In genomic region chr9:107645577-107645976, GRCm38 (mm10) we compare ENCODE assay signal across 9 mouse cellular contexts. TPM values are rescaled to one million over a fixed set of nuclear protein-coding genes. Genes with fewer than 3 reads are reported as not detected.
DNase-seq lines count a peak whose midpoint lies in the region; ATAC-seq and TF ChIP-seq lines count a peak whose summit lies in the region.
"Had no signal": no experiment of that assay in that cellular context is flagged by ENCODE, and none has a peak within 500 bp of the region (broad histone marks: within the 10 kb centered on the region; RNA-seq: fewer than 3 reads in every experiment).

No protein-coding gene starts in this region.

- DNase-seq in B cell, adult 2 months = peak; percentile 88
- peak; percentile 73 for DNase-seq in T-cell, adult 2 months (ENCODE audit: low spot score)
- peak; percentile 63 to 69 for DNase-seq in gastrocnemius, postnatal 36 days
- peak; percentile 83 for DNase-seq in kidney, adult 18-20 months
- DNase-seq in liver, embryonic 14.5 days (ENCODE audit: low read depth in 3 of 3, low spot score in 3 of 3) = peak in 2 of 3 experiments; percentile 64 to 72
- DNase-seq in neural tube, embryonic 10.5 days (ENCODE audit: extremely low spot score, low spot score) = peak; percentile 88
- DNase-seq in stomach, postnatal 0 days (ENCODE audit: low spot score) = peak; percentile 78

- TF ChIP-seq EP300 in liver, embryonic 14.5 days (IDR thresholded peaks at IDR 0.05; ENCODE audit: low read depth) = no peak
- no peak for TF ChIP-seq EP300 in stomach, postnatal 0 days (optimal IDR thresholded peaks at IDR 0.05)

- H3K4me3 ChIP-seq in liver, embryonic 14.5 days (ENCODE audit: insufficient read depth in 1 of 2, low read depth in 2 of 2, low read length in 2 of 2) = no peak overlapping the region
- no peak overlapping the region for H3K4me3 ChIP-seq in stomach, postnatal 0 days (ENCODE audit: low read depth, low read length)

- peak; percentile 99 for TF ChIP-seq CTCF in liver, embryonic 14.5 days (IDR thresholded peaks at IDR 0.05; ENCODE audit: low read depth)
- TF ChIP-seq CTCF in stomach, postnatal 0 days (IDR thresholded peaks at IDR 0.05; ENCODE audit: low read depth) = peak; percentile 99

- H3K27me3 ChIP-seq in liver, embryonic 14.5 days (ENCODE audit: control insufficient read depth, insufficient read depth, low read length) = no peaks in the 10 kb centered on the region
- no peaks in the 10 kb centered on the region for H3K27me3 ChIP-seq in stomach, postnatal 0 days (ENCODE audit: control insufficient read depth, insufficient read depth, low read length)

- H3K36me3 ChIP-seq in liver, embryonic 14.5 days (replicated peaks; ENCODE audit: control insufficient read depth, insufficient read depth, low read depth) = no peaks in the 10 kb centered on the region
- no peaks in the 10 kb centered on the region for H3K36me3 ChIP-seq in stomach, postnatal 0 days (ENCODE audit: control insufficient read depth, insufficient read depth, low read length)

- ATAC-seq in common myeloid progenitor, adult 5-6 weeks (replicated peaks; ENCODE audit: low read depth, poor library complexity, severe bottlenecking) = peak; percentile 73
- ATAC-seq in liver, embryonic 14.5 days (ENCODE audit: insufficient read depth) = peak; percentile 52
- peak; percentile 71 for ATAC-seq in stomach, postnatal 0 days (ENCODE audit: low FRiP score, low TSS enrichment)

- no peak overlapping the region for H3K4me2 ChIP-seq in liver, embryonic 14.5 days (ENCODE audit: low read depth)
- no peak overlapping the region for H3K4me2 ChIP-seq in stomach, postnatal 0 days (replicated peaks; ENCODE audit: low read depth)

- WGBS in liver, embryonic 14.5 days (ENCODE audit: insufficient replicate concordance) = 14% methylated on average over 5 of the region's 5 CpGs
- 17% methylated on average over 5 of the region's 5 CpGs for WGBS in stomach, postnatal 0 days

- no peak overlapping the region for H3K27ac ChIP-seq in liver, embryonic 14.5 days
- H3K27ac ChIP-seq in stomach, postnatal 0 days (replicated peaks) = no peak overlapping the region

- intact Hi-C loops in gastrocnemius, postnatal 36 days (cut with DNase I) = loop anchor here (1.0 to 2.0 kb wide), 3 partner anchors 19 to 43 kb away; no protein-coding TSS in a partner anchor

- peaks cover 8 to 18% of the 10 kb centered on the region in 2 experiments for H3K4me1 ChIP-seq in liver, embryonic 14.5 days (replicated peaks; ENCODE audit: control insufficient read depth in 2 of 2, insufficient read depth in 2 of 2, low read length in 1 of 2)
- no peaks in the 10 kb centered on the region for H3K4me1 ChIP-seq in stomach, postnatal 0 days (replicated peaks; ENCODE audit: control insufficient read depth, insufficient read depth)

- no peaks in the 10 kb centered on the region for H3K9me3 ChIP-seq in liver, embryonic 14.5 days (ENCODE audit: control insufficient read depth, low read length)
- H3K9me3 ChIP-seq in stomach, postnatal 0 days (ENCODE audit: control insufficient read depth, low read length) = no peaks in the 10 kb centered on the region

- H3K9ac ChIP-seq in liver, embryonic 14.5 days (replicated peaks) = no peak overlapping the region
- H3K9ac ChIP-seq in stomach, postnatal 0 days (ENCODE audit: low read length) = no peak overlapping the region

RNA-seq across cellular contexts. Expression of gene Gnai2, which starts 10.4 kb away (rescaled TPM):
- 319 and 345 TPM in 2 replicates for total RNA-seq in common myeloid progenitor, adult 5-6 weeks (2017)
- 10 to 100 TPM; 65.2 to 70.5 TPM for total RNA-seq in gastrocnemius, postnatal 36 days (2021)
- polyA plus RNA-seq in liver, embryonic 14.5 days (2012; rRNA removed) = 94.3 and 124 TPM in 2 replicates
- polyA plus RNA-seq in liver, embryonic 14.5 days (2014; fragmentation: Nextera tagmentation; extraction: Ambion mirVana) = 137 and 138 TPM in 2 replicates
- polyA plus RNA-seq in stomach, postnatal 0 days (2015; fragmentation: Nextera tagmentation; extraction: Ambion mirVana) = 189 and 195 TPM in 2 replicates

RNA-seq across cellular contexts. Expression of gene Slc38a3, which starts 23.8 kb away (rescaled TPM):
- not detected in 2 replicates for total RNA-seq in common myeloid progenitor, adult 5-6 weeks (2017)
- total RNA-seq in gastrocnemius, postnatal 36 days (2021) = 10 to 100 TPM; 60.6 to 81.6 TPM
- 23.5 and 25.0 TPM in 2 replicates for polyA plus RNA-seq in liver, embryonic 14.5 days (2012; rRNA removed)
- polyA plus RNA-seq in liver, embryonic 14.5 days (2014; fragmentation: Nextera tagmentation; extraction: Ambion mirVana) = 15.7 and 19.7 TPM in 2 replicates
- polyA plus RNA-seq in stomach, postnatal 0 days (2015; fragmentation: Nextera tagmentation; extraction: Ambion mirVana) = 0.95 and 1.1 TPM in 2 replicates

RNA-seq across cellular contexts. Expression of gene Gnat1, which starts 33.9 kb away (rescaled TPM):
- not detected in 2 replicates for total RNA-seq in common myeloid progenitor, adult 5-6 weeks (2017)
- total RNA-seq in gastrocnemius, postnatal 36 days (2021) = not detected
- polyA plus RNA-seq in liver, embryonic 14.5 days (2012; rRNA removed) = not detected in 2 replicates
- polyA plus RNA-seq in liver, embryonic 14.5 days (2014; fragmentation: Nextera tagmentation; extraction: Ambion mirVana) = 0.62 and 0.76 TPM in 2 replicates
- 2.1 and 2.9 TPM in 2 replicates for polyA plus RNA-seq in stomach, postnatal 0 days (2015; fragmentation: Nextera tagmentation; extraction: Ambion mirVana)
- total RNA-seq: gastrocnemius, adult 8-10 months had no signal

RNA-seq across cellular contexts. Expression of gene Sema3b, which starts 36.5 kb away (rescaled TPM):
- total RNA-seq in common myeloid progenitor, adult 5-6 weeks (2017) = not detected in 2 replicates
- total RNA-seq in gastrocnemius, postnatal 36 days (2021) = 10 to 100 TPM; 13.1 to 17.5 TPM
- 0.22 and 0.31 TPM in 2 replicates for polyA plus RNA-seq in liver, embryonic 14.5 days (2012; rRNA removed)
- polyA plus RNA-seq in liver, embryonic 14.5 days (2014; fragmentation: Nextera tagmentation; extraction: Ambion mirVana) = 0.25 and 0.33 TPM in 2 replicates
- 16.3 and 19.1 TPM in 2 replicates for polyA plus RNA-seq in stomach, postnatal 0 days (2015; fragmentation: Nextera tagmentation; extraction: Ambion mirVana)

RNA-seq across cellular contexts. Expression of gene Ifrd2, which starts 58.1 kb away (rescaled TPM):
- total RNA-seq in common myeloid progenitor, adult 5-6 weeks (2017) = 59.3 and 59.7 TPM in 2 replicates
- 10 to 100 TPM; 48.2 to 55.8 TPM for total RNA-seq in gastrocnemius, postnatal 36 days (2021)
- 113 and 135 TPM in 2 replicates for polyA plus RNA-seq in liver, embryonic 14.5 days (2012; rRNA removed)
- polyA plus RNA-seq in liver, embryonic 14.5 days (2014; fragmentation: Nextera tagmentation; extraction: Ambion mirVana) = 149 and 173 TPM in 2 replicates
- polyA plus RNA-seq in stomach, postnatal 0 days (2015; fragmentation: Nextera tagmentation; extraction: Ambion mirVana) = 35.5 and 42.7 TPM in 2 replicates

Comparison
In these comparisons a context has a peak if more than half of its experiments do, and no peak if none do; other contexts are left out.
1. RNA of gene Slc38a3, which starts 23.8 kb away (total RNA-seq): 60.6 to 81.6 TPM in gastrocnemius, postnatal 36 days; not detected in common myeloid progenitor, adult 5-6 weeks; every median in the first group is over 10 times any median in the second.
2. Peak in every context shown above with its lines, with median percentiles within 50 percentile points of each other: DNase-seq and ATAC-seq.